Mouse (Mus musculus): ENCODE results near the gene Wapl. TPM values are rescaled to one million over a fixed set of nuclear protein-coding genes. Genes with fewer than 3 reads are reported as not detected.

The Wapl gene
- total RNA-seq (2012; rRNA removed) (114 and 119 TPM in 2 replicates), total RNA-seq (2014; rRNA removed) (77.7 and 89.5 TPM in 2 replicates), polyA plus RNA-seq (2012; ENCODE audit: insufficient read length, low read depth) (79.2 and 90.6 TPM in 2 replicates)

DNA sequence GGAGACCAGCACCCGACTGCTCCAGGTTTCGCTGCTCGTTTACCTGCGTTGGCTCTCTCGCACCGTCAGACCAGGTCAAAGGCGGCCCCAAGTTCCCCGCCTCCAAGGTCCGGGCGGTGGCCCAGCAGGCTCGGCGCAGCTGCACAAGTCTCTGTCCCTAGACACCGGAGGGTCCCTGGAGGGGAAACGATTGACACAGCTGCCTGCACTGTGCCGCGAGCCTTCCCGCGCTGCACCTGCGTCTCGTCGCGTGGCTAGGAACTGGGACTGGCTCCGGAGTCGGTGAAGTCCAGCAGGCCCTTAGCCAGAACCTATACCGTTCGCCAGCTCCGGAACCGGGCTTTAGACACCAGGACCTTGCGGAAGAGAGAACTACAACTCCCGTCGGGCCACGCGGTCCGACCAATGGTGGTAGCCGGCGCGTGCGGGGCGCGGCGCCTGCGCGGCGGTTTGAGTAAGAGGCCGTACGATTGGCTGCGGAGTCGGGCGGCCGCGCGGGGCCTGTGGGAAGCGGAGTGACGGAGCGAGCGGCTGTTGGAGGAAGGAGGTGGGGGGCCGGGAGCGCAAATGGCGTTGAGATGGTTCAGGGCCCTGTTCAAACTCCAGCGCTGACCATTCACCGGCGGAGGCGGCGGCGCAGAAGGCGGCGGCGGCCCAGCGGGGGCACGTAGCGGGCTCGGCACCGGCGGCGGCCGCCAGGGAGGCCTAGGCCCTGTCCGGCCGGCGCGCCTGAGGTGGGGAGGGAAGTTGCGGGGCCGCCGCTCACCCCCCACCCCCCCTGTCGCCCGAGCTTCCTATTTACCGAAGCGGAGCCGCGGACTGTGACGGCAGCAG is at the start of gene Wapl:
Gene Wapl, plus strand, starts transcription at position 534 of the 834 bp plus-strand sequence.
- Histone ChIP-seq H3K4me2 (ENCODE audit: insufficient read depth, low read depth, poor library complexity, severe bottlenecking) (peak within 1 kb of the TSS; percentile 51; the same call in 1 of the 2 replicates), H3K9ac (ENCODE audit: insufficient read depth, low read depth) (peak within 1 kb of the TSS; percentile 97), H3K4me3 (replicated peaks in 1 of 3; ENCODE audit: low read depth in 2 of 3, low read length in 2 of 3, poor library complexity in 1 of 3) (peak within 1 kb of the TSS; percentile 71 to 93 (median 87)), H3K9me3 (replicated peaks; ENCODE audit: low read length) (no peaks in the 10 kb centered on the region), H3K4me1 (ENCODE audit: control insufficient read depth in 1 of 2, insufficient read depth in 2 of 2) (peaks cover 0 to 30% of the 10 kb centered on the region in 2 experiments; a peak in 3 of 4 replicates), H3K79me2 (replicated peaks; ENCODE audit: control insufficient read depth, extremely low read depth, insufficient read depth, poor library complexity, severe bottlenecking) (peaks cover 32% of the 10 kb centered on the region), H3K27ac (ENCODE audit: insufficient read depth, low read depth) (peak within 1 kb of the TSS; percentile 59), H3K27me3 (replicated peaks) (no peaks in the 10 kb centered on the region), H3K36me3 (replicated peaks in 1 of 2; ENCODE audit: control insufficient read depth in 1 of 2, insufficient read depth in 1 of 2, low read length in 1 of 2) (peaks cover 6 to 17% of the 10 kb centered on the region in 2 experiments)
- dilution Hi-C loops (cut with MboI; ENCODE audit: extremely low pct_ligation_motif_present, extremely low pct_unique_long_range_greater_than_20kb, low sequenced_read_pairs) (no loop called here), in situ Hi-C loops (cut with MboI; ENCODE audit: low pct_ligation_motif_present, low pct_unique_long_range_greater_than_20kb, low sequenced_read_pairs) (loop anchor here (10.0 kb wide), 1 partner anchor 49 kb away; no protein-coding TSS in a partner anchor)
- TF ChIP-seq NRF1 (IDR thresholded peaks at IDR 0.05; ENCODE audit: low read depth, low read length) (peak; percentile 92), JUND (conservative IDR thresholded peaks at IDR 0.05; ENCODE audit: low read depth, low read length) (no peak), CTCF (conservative IDR thresholded peaks at IDR 0.05 in 1 of 2, IDR thresholded peaks at IDR 0.05 in 1 of 2; ENCODE audit: low read depth in 2 of 2, low read length in 2 of 2) (no peak), HCFC1 (IDR thresholded peaks at IDR 0.05; ENCODE audit: low read depth, low read length) (peak; percentile 99), ZC3H11A (IDR thresholded peaks at IDR 0.05; ENCODE audit: low read depth, low read length) (no peak), USF1 (IDR thresholded peaks at IDR 0.05; ENCODE audit: low read depth, low read length) (no peak), E2F4 (IDR thresholded peaks at IDR 0.05; ENCODE audit: insufficient replicate concordance, low read depth, low read length) (no peak), MXI1 (IDR thresholded peaks at IDR 0.05; ENCODE audit: low read depth, low read length) (peak; percentile 28; the same call in 1 of the 2 replicates), SMC3 (IDR thresholded peaks at IDR 0.05; ENCODE audit: low read depth, low read length) (no peak), BHLHE40 (IDR thresholded peaks at IDR 0.05; ENCODE audit: low read depth, low read length) (peak; percentile 73), MYC (IDR thresholded peaks at IDR 0.05; ENCODE audit: low read depth, low read length) (peak; percentile 34; the same call in 1 of the 2 replicates), POLR2A (IDR thresholded peaks at IDR 0.05; ENCODE audit: low read depth, low read length) (peak; percentile 77), ZMIZ1 (IDR thresholded peaks at IDR 0.05; ENCODE audit: low read depth, low read length) (no peak; the same call in 1 of the 2 replicates), ELF1 (IDR thresholded peaks at IDR 0.05; ENCODE audit: low read depth, low read length) (peak; percentile 85), KAT2A (IDR thresholded peaks at IDR 0.05; ENCODE audit: insufficient replicate concordance, low read length) (peak; percentile 96; the same call in 1 of the 2 replicates), CHD2 (IDR thresholded peaks at IDR 0.05; ENCODE audit: low read length) (0 out of 2 replicates have a peak, but pooled peaks have one; percentile 68), NELFE (IDR thresholded peaks at IDR 0.05; ENCODE audit: low read depth, low read length) (peak; percentile 46; the same call in 1 of the 2 replicates), TBP (conservative IDR thresholded peaks at IDR 0.05; ENCODE audit: low read depth, low read length) (0 out of 2 replicates have a peak, but pooled peaks have one; percentile 30), UBTF (IDR thresholded peaks at IDR 0.05; ENCODE audit: low read depth, low read length) (peak; percentile 80; the same call in 1 of the 2 replicates), SIN3A (IDR thresholded peaks at IDR 0.05; ENCODE audit: low read length) (peak; percentile 82)
- DNase-seq (ENCODE audit: extremely low read depth), result peak; percentile 91

Measured in CH12.LX (cell line).